Mouse (Mus musculus) liver, adult 2 months (tissue): ENCODE results near the gene Adcy2. TPM values are rescaled to one million over a fixed set of nuclear protein-coding genes. Genes with fewer than 3 reads are reported as not detected.

Source experiments
- DNase-seq: peaks from one replicate; pipeline ENCODE4 v3.0.0-alpha.2; 2011; ENCODE audit warnings: low read depth, low spot score; ENCODE audit errors: extremely low read depth
- H3K27ac ChIP-seq: fragments of 200-500 bp; replicated peaks from 2 replicates; pipeline ENCODE4 v1.5.1; 2012; ENCODE audit warnings: low read depth, mild to moderate bottlenecking, control low read depth, inconsistent platforms, low read length; ENCODE audit not compliant: insufficient read depth
- H3K27me3 ChIP-seq: fragments of 200-500 bp; 2 replicates; pipeline ENCODE4 v1.6.1; 2012; ENCODE audit warnings: mild to moderate bottlenecking, moderate library complexity, low read length, inconsistent platforms; ENCODE audit not compliant: control insufficient read depth, insufficient read depth
- H3K36me3 ChIP-seq: fragments of 200-500 bp; 2 replicates; pipeline ENCODE4 v1.6.1; 2012; ENCODE audit warnings: low read length, inconsistent platforms; ENCODE audit not compliant: control insufficient read depth, insufficient read depth
- H3K4me1 ChIP-seq: fragments of 200-500 bp; 2 replicates; pipeline ENCODE4 v1.6.1; 2011; ENCODE audit warnings: low read length; ENCODE audit not compliant: control insufficient read depth, insufficient read depth
- H3K4me3 ChIP-seq: fragments of 200-500 bp; 2 replicates; pipeline ENCODE4 v1.5.1; 2011; ENCODE audit warnings: low read depth, mild to moderate bottlenecking, control low read depth, low read length, moderate library complexity; ENCODE audit not compliant: insufficient read depth
- H3K79me2 ChIP-seq: fragments of 200-500 bp; 2 replicates; pipeline ENCODE4 v1.6.1; 2012; ENCODE audit warnings: inconsistent platforms, mild to moderate bottlenecking, low read length, moderate library complexity; ENCODE audit not compliant: control insufficient read depth, insufficient read depth
- H3K9ac ChIP-seq: fragments of 200-500 bp; 2 replicates; pipeline ENCODE4 v1.6.1; 2012; ENCODE audit warnings: low read depth, mild to moderate bottlenecking, control low read depth, inconsistent platforms, low read length
- CTCF ChIP-seq: fragments of 200-500 bp; IDR thresholded peaks from 2 replicates; pipeline ENCODE4 v1.5.1; 2011; ENCODE audit warnings: low read depth, low read length, control low read depth
- POLR2A ChIP-seq: fragments of 200-500 bp; IDR thresholded peaks from 2 replicates; pipeline ENCODE4 v1.6.1; 2011; ENCODE audit warnings: low read length, control low read depth; ENCODE audit not compliant: insufficient read depth; ENCODE audit errors: extremely low read depth
- WGBS: fragments of 180-500 bp; shearing (Covaris S2); methylation state at CpG from one replicate; pipeline ENCODE4 v1.1.7; 2018; 5-methylcytosine and 5-hydroxymethylcytosine counted together
- polyA plus RNA-seq: library from polyadenylated mRNA; depleted of rRNA; stranded (reverse); fragments of >200 nt; gene quantifications from 2 replicates; pipeline ENCODE4 v1.2.3, GENCODE M21; 2012
- total RNA-seq: library from RNA; depleted of rRNA; stranded (reverse); fragments of >200 nt; gene quantifications from 2 replicates; pipeline ENCODE4 v1.2.3, GENCODE M21; 2014

Adcy2 gene
- total and polyA plus RNA-seq, 2 experiments, result 0.09 to 0.11 TPM

DNA sequence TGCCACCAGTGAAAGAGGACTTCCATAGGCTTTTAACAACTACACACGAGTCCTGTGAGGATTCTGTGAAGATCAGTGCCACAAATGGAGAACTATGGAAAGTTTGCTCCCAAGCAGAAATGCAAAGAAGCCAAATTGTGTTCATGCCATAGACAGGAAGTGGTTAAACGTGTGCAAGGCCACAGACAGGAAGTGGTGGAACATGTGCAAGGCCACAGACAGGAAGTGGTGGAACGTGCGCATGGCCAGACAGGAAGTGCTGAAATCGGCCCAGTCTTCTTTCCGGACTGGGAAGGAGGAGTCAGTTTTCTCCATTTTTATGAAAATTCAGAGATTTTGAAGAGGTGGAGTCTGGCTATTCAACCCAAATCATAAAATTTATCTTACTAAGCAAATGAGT lies 70.9 kb downstream of the Adcy2 start:
- Histone ChIP-seq H3K4me1 (no peaks in the 10 kb centered on the region), H3K9ac (no peak overlapping the region), H3K79me2 (no peaks in the 10 kb centered on the region), H3K27me3 (no peaks in the 10 kb centered on the region), H3K27ac (no peak overlapping the region), H3K36me3 (no peaks in the 10 kb centered on the region), H3K4me3 (no peak overlapping the region)
- 65% methylated on average over 6 of the region's 6 CpGs for WGBS
- TF ChIP-seq CTCF (no peak), POLR2A (no peak)
- DNase-seq, result no peak

DNA sequence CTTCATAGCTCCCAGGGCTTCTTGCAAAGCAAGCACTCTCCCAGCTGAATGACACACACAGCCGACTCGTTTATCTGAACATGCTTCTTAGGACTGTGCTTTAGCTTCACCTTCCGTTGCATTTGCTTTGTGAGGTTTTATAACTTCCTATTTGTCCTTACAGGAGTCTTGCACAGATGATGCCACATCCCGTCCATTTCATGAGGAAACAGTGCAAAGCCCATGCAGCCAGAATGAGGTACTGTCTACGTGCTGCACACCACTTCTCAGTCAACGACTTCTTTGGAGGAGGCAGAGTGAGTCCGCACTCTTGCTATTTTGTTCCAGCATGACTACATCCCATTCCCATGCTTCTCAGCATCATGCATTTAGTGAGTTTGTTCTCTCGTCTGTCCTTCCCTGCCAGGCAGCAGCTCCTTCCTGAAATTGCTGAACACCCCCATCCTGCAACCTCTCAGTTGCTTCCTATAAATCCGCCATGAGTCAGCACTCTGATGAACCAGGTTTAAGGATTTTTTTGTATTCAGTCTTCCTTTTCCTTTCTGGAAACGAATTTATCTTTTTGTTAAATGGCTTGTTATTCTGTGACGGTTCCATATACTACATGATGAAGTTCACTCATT lies 85.6 kb downstream of the Adcy2 start:
- H3K4me1 ChIP-seq, result no peaks in the 10 kb centered on the region
- DNase-seq, result no peak
- TF ChIP-seq POLR2A (no peak), CTCF (no peak)
- H3K27me3 ChIP-seq, result no peaks in the 10 kb centered on the region
- H3K79me2 ChIP-seq, result no peaks in the 10 kb centered on the region
- 75% methylated on average over 11 of the region's 11 CpGs for WGBS
- no peak overlapping the region for H3K9ac ChIP-seq
- no peak overlapping the region for H3K4me3 ChIP-seq
- no peaks in the 10 kb centered on the region for H3K36me3 ChIP-seq
- no peak overlapping the region for H3K27ac ChIP-seq

DNA sequence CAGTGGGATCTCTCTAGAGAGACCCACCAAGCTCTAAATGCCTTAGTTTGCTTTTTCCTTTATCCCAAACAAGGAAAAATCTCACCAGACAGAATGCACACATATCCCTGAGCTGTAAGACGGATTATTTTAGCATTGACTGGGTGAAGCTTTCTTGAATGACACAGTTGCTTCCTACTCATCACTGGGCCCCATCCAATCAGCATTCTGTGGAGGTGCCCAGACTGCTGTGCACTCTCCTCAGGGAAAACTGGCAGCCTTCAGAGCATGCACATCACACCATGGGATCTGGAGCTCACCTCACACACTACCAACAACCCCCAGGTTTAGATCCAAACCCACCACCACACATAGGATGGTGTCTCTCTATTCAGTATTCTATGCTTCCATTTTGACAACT lies 92.7 kb downstream of the Adcy2 start:
- no peaks in the 10 kb centered on the region for H3K4me1 ChIP-seq
- no peaks in the 10 kb centered on the region for H3K36me3 ChIP-seq
- 74% methylated on average over 1 of the region's 1 CpGs for WGBS
- DNase-seq, result no peak
- H3K9ac ChIP-seq, result no peak overlapping the region
- no peak overlapping the region for H3K4me3 ChIP-seq
- no peaks in the 10 kb centered on the region; the same call in 1 of the 2 replicates for H3K27me3 ChIP-seq
- TF ChIP-seq CTCF (no peak), POLR2A (no peak)
- no peak overlapping the region for H3K27ac ChIP-seq
- H3K79me2 ChIP-seq, result no peaks in the 10 kb centered on the region

DNA sequence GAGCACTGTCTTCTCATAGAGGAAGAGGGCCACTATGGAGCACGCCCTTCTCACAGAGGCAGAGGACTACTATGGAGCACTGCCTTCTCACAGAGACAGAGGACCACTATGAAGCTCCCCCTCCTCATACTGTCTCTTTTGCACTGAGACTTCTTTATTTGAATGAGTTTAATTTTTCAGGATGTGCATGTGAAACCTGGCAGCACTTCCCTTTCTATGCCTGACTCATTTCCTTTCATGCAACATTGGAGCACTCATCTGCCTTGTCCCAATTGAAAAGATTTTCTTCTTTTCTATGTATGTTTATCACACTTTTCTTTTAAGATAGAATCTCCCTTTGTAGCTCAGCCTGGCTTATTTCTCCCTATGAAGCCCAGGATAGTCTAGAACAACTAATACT lies 96.6 kb downstream of the Adcy2 start:
- no peak overlapping the region for H3K9ac ChIP-seq
- TF ChIP-seq POLR2A (no peak), CTCF (no peak)
- H3K4me1 ChIP-seq, result no peaks in the 10 kb centered on the region
- no peak overlapping the region for H3K4me3 ChIP-seq
- 81% methylated on average over 1 of the region's 1 CpGs for WGBS
- H3K27ac ChIP-seq, result no peak overlapping the region
- no peaks in the 10 kb centered on the region for H3K79me2 ChIP-seq
- H3K36me3 ChIP-seq, result no peaks in the 10 kb centered on the region
- no peak for DNase-seq
- H3K27me3 ChIP-seq, result no peaks in the 10 kb centered on the region; the same call in none of the 2 replicates

DNA sequence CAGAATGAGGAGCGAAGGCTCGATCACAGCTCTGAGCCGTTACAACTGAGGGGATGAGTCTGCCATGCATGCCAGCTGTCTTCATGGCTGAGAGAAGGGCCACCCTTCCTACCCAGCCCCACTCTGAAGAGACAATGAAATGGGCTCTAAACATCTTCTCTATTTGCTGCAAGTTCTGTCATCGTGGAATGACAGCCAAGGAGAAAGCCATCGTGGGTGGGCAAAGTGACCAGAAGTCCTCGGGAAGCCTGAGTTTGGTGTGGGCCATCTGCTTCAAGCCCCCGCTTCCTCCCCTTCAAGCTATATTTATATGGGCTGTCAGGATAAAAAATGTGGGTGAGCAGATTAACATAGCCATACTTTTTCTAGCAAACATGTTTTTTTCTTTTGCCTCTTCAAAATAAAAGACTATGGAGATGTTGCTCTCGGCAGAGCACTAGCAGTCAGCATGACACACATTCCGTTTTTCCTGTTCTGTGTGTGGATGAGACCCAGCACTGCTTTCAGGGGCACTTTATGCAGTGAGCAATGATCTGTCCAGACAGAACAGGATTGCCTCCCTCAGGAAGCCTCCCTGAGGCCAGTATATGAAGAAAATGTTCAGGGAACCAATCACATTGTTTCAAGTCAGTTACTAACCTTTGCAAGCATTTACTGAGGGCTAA lies 109.3 kb downstream of the Adcy2 start:
- Histone ChIP-seq H3K9ac (no peak overlapping the region), H3K4me3 (no peak overlapping the region), H3K27me3 (no peaks in the 10 kb centered on the region), H3K27ac (no peak overlapping the region), H3K4me1 (no peaks in the 10 kb centered on the region), H3K36me3 (no peaks in the 10 kb centered on the region), H3K79me2 (no peaks in the 10 kb centered on the region)
- no peak for DNase-seq
- no peak for TF ChIP-seq POLR2A
- TF ChIP-seq CTCF, result no peak
- WGBS, result 85% methylated on average over 9 of the region's 9 CpGs

DNA sequence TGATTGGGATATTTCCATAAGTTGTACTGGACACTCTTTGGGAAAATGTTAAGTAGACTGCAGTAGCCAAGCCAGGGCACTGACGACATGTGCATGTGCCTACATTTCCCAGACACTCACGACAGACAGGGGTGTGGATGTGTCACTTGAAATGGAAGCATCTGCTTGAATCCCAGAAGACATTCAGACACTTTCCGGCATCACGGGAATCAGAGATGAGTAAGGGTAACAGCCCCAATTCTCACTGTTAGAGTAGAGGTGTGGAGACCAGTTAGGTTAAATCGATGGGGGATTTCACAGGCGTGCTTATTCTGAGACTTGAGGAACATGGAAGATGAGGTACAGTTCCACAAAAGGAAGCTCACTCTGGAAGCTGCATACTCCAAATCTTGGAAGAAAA lies 130.6 kb downstream of the Adcy2 start:
- whole genome bisulfite sequencing, result 90% methylated on average over 6 of the region's 6 CpGs
- H3K79me2 ChIP-seq, result no peaks in the 10 kb centered on the region
- H3K27me3 ChIP-seq, result no peaks in the 10 kb centered on the region
- TF ChIP-seq POLR2A (no peak), CTCF (no peak)
- no peak for DNase-seq
- H3K4me3 ChIP-seq, result no peak overlapping the region
- no peaks in the 10 kb centered on the region for H3K36me3 ChIP-seq
- no peak overlapping the region for H3K9ac ChIP-seq
- no peak overlapping the region for H3K27ac ChIP-seq
- H3K4me1 ChIP-seq, result no peaks in the 10 kb centered on the region
